Mouse (Mus musculus) mature B cell (primary cell): Measurements from ENCODE around the gene Xrcc4.

Experiments used
- in situ Hi-C: fragments of 300-500 bp; cut with MboI; formaldehyde crosslinking; loops from 2 replicates; pipeline ENCODE4 v1.14.3; 2019

The Xrcc4 gene

DNA sequence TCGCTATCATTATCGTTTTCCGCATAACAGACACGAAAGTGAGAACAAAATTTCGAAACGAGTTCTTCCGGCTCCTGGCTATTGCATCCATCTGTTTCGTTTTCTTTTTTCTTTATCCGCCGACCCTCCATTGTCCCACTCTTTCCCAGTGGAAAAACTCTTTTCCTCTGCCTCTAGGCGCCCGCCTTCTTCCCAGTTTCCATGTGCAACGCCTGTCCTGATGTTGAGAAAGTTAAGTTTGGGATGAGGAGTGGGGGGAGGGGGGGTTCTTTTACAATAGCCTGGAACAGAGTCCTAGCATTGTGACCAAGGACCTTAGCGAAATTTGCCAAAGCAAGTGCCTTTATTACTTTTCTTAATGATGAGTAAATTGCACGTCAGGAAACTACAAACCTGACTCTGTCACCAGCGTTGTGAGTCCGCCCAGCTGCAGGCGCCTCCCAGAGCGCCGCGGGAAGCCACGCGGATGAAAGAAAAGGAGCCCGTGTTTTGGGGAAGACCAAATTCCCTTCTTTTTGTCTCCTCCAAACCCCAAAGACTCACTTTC is 349.6 kb downstream of the Xrcc4 start:
- in situ Hi-C loops = no loop called here

DNA sequence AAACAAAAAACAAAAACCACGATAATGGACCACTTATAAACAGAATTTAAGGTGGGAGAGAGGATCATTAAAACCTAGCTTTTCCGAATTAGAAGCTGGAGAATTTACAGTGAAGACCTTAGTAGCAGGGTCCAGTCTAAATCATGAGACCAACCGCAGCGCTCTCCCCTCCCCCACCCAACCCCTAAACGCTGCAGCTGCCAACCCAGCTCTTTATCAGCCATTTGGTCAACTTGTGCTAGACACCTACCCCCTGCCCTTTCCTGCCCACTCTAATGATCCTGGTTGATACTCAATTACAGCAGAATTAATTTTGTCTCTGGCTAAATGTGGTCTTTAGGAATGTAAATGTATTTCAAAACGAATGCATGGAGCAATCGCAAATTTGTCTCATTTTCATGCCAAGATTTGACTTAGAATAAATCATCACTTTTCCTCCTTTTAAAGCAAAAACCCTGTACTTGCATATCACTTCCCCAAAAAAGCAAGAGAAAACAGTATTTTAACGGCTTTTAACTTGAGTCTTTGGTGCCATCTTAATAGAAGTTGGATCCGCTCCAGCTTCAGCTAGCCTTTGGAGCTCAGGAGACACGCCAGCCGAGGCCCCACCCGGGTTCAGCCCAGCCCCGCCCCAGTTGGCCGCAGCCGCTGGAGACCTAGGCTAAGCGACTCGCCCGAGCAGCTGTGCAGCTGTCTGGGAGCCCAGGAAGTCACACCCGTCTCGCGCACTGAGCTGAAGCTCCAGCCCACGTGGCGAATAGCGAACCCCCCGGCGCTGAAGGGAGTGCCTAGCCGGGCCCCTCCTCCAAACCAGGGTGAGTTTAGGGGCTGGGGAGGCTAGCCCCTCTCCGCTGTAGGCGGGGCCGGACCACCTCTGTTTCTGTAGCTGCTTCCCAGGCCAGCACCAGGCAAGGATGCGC is 350.4 kb downstream of the Xrcc4 start:
- in situ Hi-C loops = no loop called here

DNA sequence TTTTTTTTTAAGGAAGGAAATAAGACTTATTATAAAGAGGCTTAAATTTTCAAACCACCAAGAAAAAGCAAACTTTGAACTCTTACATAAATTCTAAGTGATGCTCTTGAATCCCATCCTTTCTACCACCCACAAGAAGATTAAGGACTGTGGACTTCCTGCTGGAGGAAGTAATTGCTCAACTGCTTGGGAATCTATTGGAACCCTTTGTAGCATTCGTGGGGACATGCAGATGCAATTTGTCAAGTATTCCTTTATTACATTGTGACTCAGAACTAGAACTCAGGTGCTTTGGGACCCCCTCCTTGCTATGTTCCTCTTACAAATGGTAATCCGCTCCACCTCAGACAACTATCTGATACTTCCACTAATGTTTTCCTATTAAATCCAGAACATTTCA is 351.1 kb downstream of the Xrcc4 start:
- in situ Hi-C loops = no loop called here

DNA sequence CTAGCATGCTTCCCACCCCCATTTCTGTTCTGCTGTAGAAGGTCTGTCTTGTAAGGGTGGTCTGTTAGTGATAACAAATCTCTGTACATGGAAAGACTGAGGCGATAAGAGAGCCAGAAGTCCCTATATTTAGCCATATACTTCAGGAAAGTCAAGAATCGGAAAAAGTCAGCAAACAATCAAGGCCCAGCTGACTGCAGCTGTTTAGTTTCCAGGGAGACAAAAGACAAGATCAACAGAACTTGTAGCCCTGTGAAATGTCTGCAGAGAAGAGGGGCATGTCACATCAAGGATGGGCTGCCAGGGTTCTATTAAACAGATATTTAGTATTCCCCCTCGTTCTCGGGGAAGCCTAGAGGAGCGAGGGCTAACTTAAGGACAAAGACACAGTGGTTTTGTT is 354.3 kb downstream of the Xrcc4 start:
- in situ Hi-C loops = no loop called here

DNA sequence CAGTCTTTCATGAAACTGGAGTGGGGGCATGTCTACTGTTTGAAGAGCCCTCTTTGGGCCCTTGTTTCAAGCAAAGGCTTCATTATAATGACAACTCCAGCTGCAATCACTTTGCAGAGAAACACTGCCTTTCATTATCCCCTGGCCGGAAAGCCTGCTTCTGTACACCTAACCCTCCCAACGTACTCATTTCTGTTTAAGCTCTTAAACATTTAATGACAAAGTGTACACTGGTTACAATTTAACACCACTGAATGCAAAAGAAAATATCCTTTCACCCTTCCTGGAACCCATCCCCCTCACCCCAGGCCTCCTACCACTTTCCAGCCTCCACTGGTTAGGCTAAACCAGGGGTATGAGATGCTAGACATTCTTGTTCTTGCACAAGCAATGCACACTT is 362.9 kb downstream of the Xrcc4 start:
- in situ Hi-C loops = no loop called here
